Mouse (Mus musculus): ENCODE measurements around the gene Capn11.
"Not testable (repeated sequence)": the region's sequence is repeated elsewhere in the genome, so short reads cannot be mapped to it uniquely, and the experiment has no call there.

The Capn11 gene

DNA sequence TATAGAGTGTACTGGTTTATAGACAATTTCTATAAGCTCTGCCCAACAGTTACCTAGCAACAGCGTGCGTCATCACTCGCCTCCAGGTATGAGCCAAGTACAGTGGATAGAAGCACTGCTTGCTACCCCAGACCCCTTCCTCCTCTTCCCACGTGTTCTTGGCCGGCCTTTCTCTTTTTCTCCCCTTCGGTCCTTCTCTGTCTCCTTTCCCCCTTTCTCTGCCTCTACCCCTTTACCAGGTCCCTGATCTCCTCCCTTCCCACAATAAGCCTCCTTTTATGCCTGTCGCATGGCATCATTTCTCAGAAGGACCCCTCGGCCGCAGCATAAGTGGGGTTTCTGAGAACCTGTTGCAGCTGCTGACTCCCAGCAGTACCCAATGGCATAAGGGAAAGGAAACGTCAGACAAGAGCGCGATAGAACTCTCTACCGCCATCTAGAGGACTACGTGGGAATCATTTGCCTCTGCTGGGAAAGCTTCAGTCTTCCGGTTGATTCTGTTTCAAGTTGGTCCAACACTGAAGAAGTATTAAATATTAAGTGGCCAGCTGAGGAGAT lies 32.5 kb downstream of the Capn11 start:
- peak; percentile 74 for DNase-seq

DNA sequence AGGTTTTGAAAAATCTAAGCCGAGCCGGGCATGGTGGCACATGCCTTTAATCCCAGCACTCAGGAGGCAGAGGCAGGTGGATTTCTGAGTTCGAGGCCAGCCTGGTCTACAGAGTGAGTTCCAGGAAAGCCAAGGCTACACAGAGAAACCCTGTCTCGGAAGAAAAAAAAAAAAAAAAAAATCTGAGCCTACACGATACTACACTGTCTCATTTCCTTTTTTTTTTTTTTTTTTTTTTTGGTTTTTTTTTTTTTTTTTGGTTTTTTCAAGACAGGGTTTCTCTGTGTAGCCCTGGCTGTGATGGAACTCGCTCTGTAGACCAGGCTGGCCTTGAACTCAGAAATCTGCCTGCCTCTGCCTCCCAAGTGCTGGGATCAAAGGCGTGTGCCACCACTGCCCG lies 35.7 kb downstream of the Capn11 start:
- DNase-seq: not testable (repeated sequence)

- no peak for DNase-seq
Measured at GRCm38 (mm10) chr17:45619386-45620256, 39.5 kb downstream of the Capn11 start.

GRCm38 (mm10) chr17:45618941-45619385 lies 40.2 kb downstream of the Capn11 start:
- no peak for DNase-seq

DNA sequence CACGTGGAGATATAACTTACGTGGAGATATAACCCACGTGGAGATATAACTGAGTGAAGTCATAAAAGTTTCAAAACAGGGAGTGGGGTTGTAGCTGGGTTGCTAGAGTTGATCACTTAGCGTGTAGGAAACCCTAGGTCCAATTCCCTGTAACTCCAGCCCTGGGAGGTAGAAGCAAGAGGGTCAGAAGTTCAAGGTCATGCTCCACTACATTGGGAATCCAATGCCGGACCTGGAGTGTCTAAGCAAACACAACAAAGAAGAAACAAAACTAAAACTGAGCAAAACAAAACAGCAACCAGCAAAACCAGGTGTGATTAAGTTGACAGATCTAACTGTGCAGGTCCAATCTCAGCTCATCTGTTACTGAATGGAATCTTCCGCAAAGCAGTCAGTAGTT lies 41.5 kb downstream of the Capn11 start:
- DNase-seq: no peak

GRCm38 (mm10) chr17:45616679-45617078 lies 42.4 kb downstream of the Capn11 start:
- DNase-seq: no peak

DNA sequence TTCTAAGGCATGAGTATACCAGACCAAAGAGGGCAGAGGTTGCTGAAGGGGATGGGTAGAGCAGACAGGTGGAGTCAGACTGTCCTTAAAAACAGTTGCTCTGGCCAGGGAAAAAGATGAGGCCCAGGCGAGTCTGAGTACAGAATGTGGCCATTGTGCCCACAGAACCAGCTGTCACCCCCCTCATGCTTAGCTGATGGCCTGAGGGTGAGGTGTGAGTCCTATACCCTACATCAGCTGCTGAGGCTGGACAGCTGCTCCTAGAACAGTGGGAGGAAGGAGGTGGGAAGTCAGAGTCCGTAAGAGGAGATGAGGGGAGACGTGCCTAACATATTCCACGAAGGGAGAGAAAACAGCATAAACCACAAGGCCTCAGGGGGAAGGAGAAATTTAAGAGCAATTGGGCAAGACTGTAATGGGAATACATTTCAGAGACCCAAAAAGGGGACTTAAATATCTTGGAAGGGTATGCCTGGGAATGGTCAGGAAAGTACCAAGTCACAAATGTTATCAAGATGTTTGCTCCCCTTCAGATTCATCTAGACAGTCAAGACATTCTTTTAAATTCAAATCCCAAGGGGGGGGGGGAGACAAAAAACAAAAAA lies 43.0 kb downstream of the Capn11 start:
- DNase-seq: no peak

DNA sequence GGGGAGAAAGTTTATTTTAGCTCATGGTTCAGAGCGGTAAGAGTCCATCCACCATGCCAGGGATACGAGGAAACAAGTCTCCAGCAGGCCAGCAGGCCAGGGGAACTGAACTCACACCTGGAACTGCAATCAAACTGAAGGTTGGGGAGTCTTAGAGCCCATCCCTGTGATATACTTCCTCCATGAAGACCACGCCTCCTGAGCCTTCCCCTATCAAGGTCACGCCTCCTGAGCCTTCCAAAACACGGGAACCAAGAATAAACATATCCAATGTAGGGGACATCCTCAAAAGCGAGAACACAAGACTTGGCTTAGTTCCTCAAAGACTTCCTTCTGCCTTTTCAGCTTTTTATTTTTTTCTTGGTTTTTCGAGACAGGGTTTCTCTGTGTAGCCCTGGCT lies 46.2 kb downstream of the Capn11 start:
- no peak for DNase-seq

DNA sequence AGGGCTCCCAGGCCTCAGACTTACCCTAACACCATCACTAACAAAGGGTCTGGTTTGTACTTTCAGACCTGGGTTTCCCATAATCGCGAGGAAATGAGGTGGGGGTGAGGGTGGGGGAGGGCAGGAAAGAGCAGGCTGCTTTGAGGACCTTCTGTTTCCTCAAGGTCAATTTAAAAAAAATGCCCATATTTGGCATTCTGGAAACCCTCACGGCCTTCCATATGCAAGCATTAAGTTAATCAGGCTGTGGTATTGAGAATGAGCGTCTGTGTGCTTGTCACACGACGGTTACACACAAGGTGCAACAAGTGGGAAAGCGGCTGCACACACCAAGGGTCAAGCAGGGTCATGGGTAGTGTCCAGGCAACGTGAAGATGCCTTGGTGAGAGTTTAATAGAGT lies 47.1 kb downstream of the Capn11 start:
- DNase-seq: no peak

GRCm38 (mm10) chr17:45610144-45610866 lies 48.8 kb downstream of the Capn11 start:
- no peak for DNase-seq

- DNase-seq: no peak
Measured at GRCm38 (mm10) chr17:45608396-45608795, 50.7 kb downstream of the Capn11 start.

GRCm38 (mm10) chr17:45606992-45607879 lies 51.9 kb downstream of the Capn11 start:
- DNase-seq: no peak

- no peak for DNase-seq
Measured at GRCm38 (mm10) chr17:45602984-45603383, 56.1 kb downstream of the Capn11 start.

GRCm38 (mm10) chr17:45601877-45602304 lies 57.2 kb downstream of the Capn11 start, which contains the start of gene Mymx:
Gene Mymx, minus strand, starts transcription at chr17:45602102.
- DNase-seq: no peak

DNA sequence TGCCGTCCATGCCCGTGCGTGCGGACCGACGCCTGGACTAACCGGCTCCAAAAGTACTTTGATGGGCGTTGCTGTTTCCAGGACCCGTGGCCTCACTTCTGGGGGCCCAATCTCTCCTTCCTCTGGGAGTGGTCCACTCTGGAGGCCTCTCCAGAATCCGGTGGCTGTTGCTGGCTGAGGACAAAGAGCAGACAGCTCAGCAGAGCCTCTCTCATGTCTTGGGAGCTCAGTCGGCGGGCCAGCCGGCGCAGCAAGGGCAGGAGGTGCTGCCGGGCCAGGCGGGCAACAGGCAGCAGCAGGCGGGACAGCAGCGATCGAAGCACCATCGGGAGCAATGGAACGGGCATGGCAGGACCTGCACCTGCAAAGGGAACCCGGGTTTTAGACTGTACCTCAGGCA lies 57.8 kb downstream of the Capn11 start:
- DNase-seq: no peak

GRCm38 (mm10) chr17:45600267-45600666 lies 58.9 kb downstream of the Capn11 start:
- no peak for DNase-seq

GRCm38 (mm10) chr17:45599446-45600242 lies 59.5 kb downstream of the Capn11 start, which contains the start of gene Slc29a1:
Gene Slc29a1, minus strand, starts transcription at chr17:45599606.
- no peak for DNase-seq

GRCm38 (mm10) chr17:45598891-45599290 lies 60.2 kb downstream of the Capn11 start:
- DNase-seq: no peak

- no peak for DNase-seq
Measured at GRCm38 (mm10) chr17:45598376-45598775, 60.7 kb downstream of the Capn11 start.

DNA sequence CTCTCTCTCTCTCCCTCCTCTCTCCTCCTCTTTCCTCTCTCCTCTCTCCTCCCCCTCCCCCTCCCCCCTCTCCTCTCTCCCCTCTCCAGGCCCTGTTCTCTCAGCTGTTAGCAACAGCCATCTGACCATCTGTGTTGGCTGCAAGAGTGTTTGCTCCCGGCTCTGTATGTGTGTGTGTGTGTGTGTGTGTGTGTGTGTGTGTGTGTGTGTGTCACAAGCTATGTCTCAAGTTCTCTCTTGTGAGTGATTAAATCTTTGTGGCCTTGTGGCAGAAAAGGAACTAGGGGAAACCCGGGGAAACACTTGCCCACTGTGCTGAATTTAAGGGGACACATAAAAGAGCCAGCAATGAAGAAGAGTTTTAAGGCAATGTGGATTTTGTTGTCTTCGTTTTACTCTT lies 61.3 kb downstream of the Capn11 start:
- DNase-seq: no peak
